Mouse (Mus musculus) left cerebral cortex, postnatal 36 days (tissue): ENCODE measurements at regions not wholly inside any gene's neighbourhood (a gene's known extent, or its start where the extent isn't known, plus 50 kb on each side); places are given as distances from the start of the nearest gene placed in this dataset.

Source experiments
- DNase-seq, 2 experiments: peaks; one replicate each; pipeline ENCODE4 v3.0.0; 2021 to 2022; ENCODE audit warnings: low spot score in 2 of 2, mixed read lengths in 1 of 2
- intact Hi-C: fragments of 180-260 bp; cut with DNase I; formaldehyde crosslinking; loops from one replicate; pipeline ENCODE4 v1.15.1; 2025

DNA sequence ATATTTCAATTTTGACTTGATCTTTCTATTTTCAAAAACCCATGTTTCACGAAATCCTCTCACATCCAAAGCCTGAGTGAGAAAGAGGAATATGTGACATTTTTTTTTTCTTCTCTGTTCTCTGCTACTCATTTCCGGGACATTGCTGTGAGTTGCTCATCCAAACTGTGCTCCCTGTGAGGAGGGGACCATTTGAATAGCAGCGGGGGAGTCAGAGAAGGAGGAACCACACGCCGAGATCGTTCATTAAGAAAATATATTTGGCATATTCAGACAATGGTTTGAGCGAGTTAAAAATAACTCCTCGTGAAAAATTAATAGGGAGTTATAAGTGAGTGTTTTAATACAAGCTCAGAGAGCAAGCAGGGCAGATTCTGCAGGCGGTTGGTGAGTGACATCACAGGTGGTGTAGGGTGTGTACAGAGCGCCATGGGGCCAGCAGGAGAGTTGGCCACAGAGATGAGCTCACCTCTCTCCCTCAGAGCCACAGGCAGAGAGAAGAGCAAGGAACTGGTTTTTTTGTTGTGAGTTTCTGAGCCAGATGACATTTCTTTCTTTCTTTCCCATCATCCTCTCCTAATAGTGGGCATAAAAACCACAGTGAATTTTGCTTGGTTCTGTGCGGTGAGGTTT is 54.4 kb upstream of the Calcoco1 start:
- DNase-seq = no peak
- intact Hi-C loops = no loop called here

DNA sequence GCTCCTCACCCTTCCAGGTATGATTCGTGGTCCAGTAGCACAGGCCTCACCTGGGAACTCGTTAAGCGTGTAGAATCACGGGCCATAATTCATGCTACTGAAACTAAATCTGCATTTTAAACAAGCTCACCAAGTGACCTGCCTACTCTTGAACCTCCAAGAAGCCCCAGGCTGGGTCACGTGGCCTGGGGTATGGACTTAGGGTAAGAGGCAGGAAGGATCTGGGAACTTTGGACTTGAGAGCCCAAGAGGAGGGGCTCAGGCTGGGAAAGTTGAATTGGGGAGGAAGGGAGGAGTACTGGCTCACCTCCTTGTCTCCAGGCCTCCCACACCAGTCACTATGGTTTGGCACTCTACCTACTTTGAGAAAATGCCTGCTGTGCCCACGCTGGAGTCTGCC is 58.6 kb upstream of the Calcoco1 start:
- DNase-seq = no peak
- intact Hi-C loops = no loop called here

DNA sequence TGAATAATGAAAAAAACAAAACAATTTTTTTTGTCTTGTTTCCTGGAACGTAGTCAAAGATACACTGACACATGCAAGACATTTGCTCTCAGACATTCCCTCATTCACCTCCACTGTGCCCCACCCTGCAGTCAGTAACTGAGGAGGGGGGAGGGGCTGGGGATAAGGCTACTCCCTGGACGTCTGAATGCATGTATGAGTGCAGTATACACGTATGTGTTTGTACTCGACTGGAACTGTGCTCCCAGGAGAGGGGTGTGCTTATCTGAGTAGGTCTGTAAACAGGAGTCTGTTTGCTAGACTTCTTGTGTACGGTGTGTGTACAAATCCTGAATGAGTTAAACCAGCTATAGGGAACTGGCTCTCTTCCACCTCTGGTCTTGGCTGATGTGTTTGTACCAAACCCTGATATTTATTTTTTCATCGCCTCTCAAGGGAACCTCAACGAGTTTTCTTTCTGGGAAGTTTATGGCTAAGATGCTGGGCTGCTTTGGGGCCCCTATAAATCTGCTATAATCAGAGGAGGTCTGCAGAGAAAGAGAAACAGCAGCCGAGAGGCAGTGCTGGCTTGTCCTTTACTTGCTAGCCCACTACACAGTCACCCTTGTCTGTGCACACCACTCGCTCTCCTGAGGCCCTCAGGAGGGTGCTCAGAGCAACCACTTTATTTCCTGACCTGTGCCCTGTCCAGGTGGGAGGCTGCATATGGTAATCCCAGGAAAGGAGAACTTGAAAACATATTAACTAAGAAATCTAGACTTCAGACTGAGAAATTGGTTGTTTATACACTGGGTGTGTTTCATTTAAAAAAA is 61.2 kb upstream of the Calcoco1 start:
- intact Hi-C loops = no loop called here
- no peak for DNase-seq

DNA sequence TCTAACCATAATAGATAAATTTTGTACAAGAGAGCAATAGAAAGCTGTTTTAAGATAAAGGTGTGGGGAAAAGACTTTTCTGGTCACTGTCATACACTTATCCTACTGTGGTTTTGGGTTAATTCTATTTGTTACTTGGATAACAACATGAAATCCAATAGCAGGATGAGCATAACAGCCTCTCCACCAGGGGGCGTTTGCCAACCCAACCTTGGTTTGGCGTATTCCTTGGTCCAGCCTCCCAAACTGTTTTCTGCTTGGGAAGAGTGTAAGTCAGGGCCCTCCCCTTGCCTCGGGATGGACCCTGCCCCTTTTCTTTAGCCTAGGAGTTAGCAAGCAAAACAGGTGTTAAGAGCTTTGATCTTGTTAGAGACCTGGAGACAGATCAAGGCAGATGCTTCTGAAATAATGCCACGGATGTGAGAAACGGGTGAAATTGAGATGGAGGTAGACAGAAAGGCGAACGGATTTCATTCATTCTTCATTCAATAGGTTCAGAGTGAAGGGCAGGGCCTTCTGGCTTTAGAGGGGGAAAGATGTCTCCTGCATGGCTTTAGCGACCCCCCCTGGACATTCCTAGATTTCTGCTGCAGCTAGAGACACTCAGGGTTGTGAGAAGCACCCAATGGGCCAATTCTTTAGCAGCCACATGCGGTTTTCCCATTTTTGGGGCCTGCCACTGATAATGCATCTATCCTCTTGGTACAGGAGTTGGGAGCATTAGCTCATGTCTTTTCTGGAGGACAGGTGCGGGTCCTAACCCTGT is 63.3 kb upstream of the Calcoco1 start:
- intact Hi-C loops = no loop called here
- DNase-seq = no peak

DNA sequence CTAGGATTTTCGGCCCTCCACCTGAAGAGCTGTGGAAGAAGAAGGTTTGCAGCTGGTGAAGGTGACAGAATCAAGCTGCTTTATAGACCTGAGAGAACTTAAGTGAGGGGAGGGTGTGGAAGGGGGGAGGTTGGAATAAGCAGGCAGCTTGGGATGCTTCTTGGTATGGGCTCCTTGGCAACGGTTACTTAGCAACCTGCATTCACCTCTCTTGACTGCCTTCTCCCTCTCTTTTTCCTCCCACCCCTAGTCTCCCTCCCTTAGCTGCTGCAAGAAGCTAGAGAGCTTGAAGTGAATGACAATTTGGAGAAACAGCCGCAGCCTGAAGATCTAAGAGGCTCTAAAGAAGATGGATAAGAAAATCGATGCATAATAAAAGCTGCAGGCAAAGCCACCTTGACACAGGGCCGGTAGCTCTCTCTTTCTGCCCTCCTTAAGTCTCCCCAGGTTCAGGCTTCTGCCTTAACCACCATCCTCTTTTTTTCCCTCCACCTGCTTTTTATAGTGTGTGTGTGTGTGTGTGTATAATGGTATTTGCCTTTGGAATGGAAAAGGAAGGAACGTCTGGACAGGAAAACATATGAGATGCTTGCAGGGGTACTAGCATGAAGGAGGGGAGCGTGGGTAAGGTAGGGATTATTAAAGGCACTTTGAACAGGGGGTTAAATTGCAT is 67.0 kb upstream of the Calcoco1 start:
- intact Hi-C loops = loop anchor here (2.0 kb wide), 1 partner anchor 14 kb away; no protein-coding TSS in a partner anchor
- peak; percentile 64 to 72 for DNase-seq

DNA sequence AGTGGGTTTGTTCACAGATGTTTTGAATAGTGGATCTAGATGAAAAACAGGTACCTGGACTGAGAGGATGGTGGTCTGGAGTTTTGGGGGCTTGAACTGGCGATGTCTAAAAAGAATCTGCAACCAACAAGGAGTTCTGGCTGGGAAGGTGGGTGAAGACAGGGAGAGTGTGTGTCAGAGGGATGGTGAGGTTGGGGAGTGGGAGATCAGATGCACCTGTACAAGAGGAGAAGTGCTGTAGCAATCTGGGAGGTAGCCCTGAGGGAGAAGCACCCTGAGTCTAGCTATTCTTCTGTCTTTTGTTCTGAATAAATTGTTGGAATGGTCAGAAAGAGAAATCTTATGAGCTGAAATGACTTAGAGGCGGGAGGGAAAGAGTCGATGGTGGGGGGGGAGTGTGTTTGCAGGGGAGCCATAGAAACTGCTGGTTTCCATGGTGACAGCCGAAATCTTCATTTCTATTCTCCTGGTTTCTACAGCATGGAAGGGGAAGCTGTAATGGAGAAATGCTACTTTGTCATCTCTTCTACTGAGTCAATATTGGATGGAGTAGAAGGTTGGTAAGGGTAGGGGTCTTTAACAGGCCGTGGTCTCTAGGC is 75.1 kb upstream of the Calcoco1 start:
- DNase-seq = peak in 1 of 2 experiments; percentile 42
- intact Hi-C loops = no loop called here

DNA sequence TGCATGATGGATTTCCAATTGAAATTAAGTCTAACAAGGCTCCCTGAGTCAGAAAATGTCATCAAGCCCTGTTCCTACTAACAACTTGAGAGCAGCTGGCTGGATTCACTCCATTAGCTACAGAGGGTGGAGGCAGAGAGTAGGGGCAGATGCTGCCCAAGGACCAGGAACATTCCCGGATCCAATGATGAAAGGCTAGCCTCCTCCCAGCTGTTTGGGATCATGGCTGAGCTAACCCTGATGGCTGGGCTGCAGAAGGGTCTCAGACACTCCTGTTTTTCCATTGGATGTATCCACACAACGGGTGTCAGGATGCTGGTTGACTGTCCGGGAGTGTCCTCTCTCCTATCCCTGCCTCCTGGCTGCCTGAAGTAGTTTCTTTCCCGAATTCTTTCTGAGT is 78.1 kb upstream of the Calcoco1 start:
- intact Hi-C loops = no loop called here
- DNase-seq = no peak

DNA sequence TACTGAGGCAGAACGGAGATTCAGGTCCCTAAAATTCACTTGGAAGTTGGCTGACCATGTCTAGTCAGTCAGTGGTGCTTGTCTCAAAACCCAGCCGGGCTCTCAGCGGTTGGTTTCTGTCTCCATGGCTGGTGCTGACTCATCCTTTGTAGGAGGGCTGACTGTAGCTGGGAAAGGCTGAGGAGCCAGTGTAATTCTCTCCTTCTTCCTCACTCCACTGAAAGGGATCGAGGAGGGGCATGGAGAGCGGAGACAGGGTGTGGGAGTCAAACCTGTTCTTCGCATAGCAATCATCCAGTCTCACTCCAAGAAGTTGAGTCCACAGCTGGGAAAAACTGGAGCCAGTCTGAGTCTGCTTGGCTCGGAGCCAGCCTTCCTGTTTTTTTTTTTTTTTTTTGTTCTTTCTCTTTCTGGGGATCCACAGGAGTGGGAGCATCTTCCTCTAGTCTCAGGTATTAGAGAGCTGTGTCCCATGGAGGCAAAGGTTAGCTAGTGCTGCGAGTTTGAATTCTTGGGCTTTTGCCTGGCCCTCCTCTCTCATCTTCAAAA is 80.4 kb upstream of the Calcoco1 start:
- intact Hi-C loops = loop anchor here (2.0 kb wide), 1 partner anchor 14 kb away; no protein-coding TSS in a partner anchor
- DNase-seq = peak; percentile 64 to 66

DNA sequence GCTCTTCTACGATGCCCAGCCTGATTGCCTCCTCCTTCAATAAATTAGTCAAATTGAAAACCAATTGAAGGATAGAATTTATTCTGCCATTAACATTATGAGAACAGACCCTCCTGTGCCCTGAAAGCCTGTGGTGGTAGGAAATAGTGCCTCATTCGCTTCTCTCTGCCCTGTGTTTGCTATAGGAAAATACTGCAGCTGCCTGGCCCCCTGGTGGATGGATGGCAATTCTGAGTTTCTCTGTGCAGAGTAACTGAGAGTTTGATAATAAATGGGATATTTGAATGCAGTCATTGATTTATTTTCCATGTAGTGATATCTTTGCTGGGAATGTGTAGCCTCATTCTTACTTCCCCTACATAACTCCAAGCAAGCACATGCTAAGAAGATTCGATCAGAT is 85.4 kb upstream of the Calcoco1 start:
- peak in 1 of 2 experiments; percentile 38 for DNase-seq
- intact Hi-C loops = no loop called here

DNA sequence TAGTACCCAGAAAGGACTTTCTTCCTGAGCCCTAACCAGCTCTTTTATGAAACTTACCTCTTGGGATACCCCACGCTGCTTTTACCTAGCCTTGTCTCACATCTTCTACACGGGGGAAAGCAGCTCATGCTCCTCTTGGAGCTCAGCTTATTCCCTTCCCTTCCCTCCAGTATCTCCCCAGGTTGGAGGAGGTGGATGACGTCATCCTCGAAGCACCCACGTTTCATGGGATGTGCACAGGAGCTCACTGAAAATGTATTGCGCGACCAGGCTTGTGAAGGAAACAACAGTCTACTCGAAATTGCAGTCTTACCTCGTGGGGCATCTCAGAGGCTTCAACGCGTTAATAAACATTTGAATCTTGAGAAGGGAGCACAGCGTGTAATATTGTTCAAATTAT is 97.2 kb upstream of the Calcoco1 start:
- intact Hi-C loops = no loop called here

DNA sequence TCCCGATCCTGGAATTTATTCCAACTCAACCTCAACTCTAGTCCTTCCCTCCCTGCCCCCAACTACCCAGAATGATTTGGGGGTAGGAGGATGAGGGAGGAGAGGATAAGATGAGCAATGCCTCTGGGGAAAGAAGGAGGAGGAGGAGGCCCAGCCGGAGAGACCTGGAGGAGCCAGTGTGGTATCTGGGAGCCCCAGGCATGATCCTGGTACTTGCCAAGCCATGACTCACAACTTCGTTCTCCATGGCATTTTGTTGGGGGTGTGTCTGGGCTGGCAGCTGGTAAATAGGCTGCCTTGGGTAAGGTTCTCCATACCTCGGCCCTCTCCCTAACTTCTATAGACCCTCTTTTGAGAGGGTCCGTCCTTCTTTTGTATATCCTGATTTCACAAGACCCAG is 81.2 kb upstream of the Hoxc13 start:
- intact Hi-C loops = no loop called here
- DNase-seq = peak; percentile 4 to 7

More for the DNA sequence above, 97.2 kb upstream of the Calcoco1 start:
- peak in 1 of 2 experiments; percentile 25 for DNase-seq

DNA sequence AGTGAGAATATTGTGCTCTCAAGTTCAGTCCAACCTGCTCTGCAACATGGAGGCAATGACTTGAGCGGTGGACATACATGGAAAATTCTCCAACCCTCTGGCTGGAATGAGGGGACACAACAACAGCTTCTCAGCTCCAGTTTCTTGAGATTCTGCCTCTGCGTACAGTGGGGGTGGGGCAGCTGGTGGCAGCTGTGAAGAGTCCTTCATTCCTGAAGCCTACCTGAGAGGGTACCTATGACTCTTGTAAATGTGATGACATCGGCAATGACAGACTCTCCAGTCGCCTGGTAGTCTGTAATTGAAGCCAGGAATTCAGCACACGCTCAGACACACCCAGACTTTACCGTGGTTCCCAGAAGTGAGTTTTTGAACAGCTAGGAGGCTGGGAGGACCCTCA is 58.5 kb upstream of the Hoxc13 start:
- DNase-seq = no peak
- intact Hi-C loops = no loop called here

DNA sequence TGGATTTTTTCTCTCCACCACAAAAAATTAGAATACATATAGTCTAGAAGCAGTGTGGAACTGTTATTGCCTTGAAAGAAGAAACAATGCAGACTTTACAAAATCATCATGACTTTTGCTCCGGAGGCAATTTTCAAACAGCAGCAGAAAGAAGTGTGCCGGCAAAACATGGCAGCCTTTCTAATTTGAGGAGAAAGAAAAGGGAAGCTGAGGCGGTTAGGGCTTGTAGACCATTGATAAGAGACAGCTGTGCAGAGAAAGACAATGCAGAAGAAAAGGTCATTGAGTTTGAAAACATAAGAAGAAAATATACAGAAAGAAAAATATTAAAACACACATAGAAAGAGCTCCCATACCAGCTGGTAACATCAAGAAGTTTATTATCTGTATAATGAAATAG is 54.1 kb upstream of the Hoxc13 start:
- DNase-seq = no peak
- intact Hi-C loops = no loop called here
